Mouse (Mus musculus) E14TG2a.4 (cell line): ENCODE measurements around the gene Urb1.
A peak's percentile ranks its signal among the peaks of the same experiment; 100 is the strongest.

Experiments
- H3K27me3 ChIP-seq: 2 replicates; pipeline ENCODE4 v1.6.1; 2014; ENCODE audit warnings: low read length, control low read depth; ENCODE audit not compliant: insufficient read depth
- H3K36me3 ChIP-seq: 2 replicates; pipeline ENCODE4 v1.6.1; 2014; ENCODE audit warnings: low read length, control low read depth; ENCODE audit not compliant: insufficient read depth
- H3K4me1 ChIP-seq: replicated peaks from 2 replicates; pipeline ENCODE4 v1.6.1; 2014; ENCODE audit warnings: low read depth, low read length, control low read depth
- H3K4me3 ChIP-seq: replicated peaks from 2 replicates; pipeline ENCODE4 v1.5.1; 2014; ENCODE audit warnings: mild to moderate bottlenecking, low read length
- H3K9me3 ChIP-seq: 2 replicates; pipeline ENCODE4 v1.6.1; 2014; ENCODE audit warnings: low read length, control low read depth
- CTCF ChIP-seq: conservative IDR thresholded peaks from 2 replicates; pipeline ENCODE4 v1.5.1; 2014; ENCODE audit warnings: low read length
- NANOG ChIP-seq: IDR thresholded peaks from 2 replicates; pipeline ENCODE4 v1.6.1; 2014; ENCODE audit warnings: borderline replicate concordance, low read length, mixed read lengths
- POU5F1 ChIP-seq: IDR thresholded peaks from 2 replicates; pipeline ENCODE4 v1.6.1; 2014; ENCODE audit warnings: low read length, borderline replicate concordance

Gene Urb1

DNA sequence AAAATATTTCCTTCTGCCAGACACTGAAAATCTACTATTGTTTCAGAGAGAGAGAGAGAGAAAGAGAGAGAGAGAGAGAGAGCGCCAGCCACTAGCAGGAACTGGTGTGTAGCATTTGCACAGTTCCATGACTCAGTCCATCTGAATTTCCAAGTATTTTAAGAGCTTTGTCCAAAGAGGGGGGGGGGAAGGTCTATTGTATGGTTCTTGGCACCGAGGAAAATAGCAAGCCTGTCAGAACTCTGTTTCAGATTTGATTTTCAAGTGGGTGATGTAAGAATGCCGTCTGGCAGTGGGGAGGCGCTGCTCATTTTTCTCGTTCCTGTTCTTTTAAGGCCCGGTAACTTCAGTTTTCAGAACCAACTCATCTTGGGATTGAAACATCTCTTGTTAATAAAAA lies 34.8 kb upstream of the Urb1 start:
- H3K4me1 ChIP-seq, result peaks cover 18% of the 10 kb centered on the region
- no peak overlapping the region for H3K4me3 ChIP-seq
- no peaks in the 10 kb centered on the region for H3K9me3 ChIP-seq
- H3K36me3 ChIP-seq, result no peaks in the 10 kb centered on the region
- TF ChIP-seq NANOG, result no peak
- TF ChIP-seq CTCF, result no peak
- TF ChIP-seq POU5F1, result no peak
- H3K27me3 ChIP-seq, result peaks cover 52% of the 10 kb centered on the region

DNA sequence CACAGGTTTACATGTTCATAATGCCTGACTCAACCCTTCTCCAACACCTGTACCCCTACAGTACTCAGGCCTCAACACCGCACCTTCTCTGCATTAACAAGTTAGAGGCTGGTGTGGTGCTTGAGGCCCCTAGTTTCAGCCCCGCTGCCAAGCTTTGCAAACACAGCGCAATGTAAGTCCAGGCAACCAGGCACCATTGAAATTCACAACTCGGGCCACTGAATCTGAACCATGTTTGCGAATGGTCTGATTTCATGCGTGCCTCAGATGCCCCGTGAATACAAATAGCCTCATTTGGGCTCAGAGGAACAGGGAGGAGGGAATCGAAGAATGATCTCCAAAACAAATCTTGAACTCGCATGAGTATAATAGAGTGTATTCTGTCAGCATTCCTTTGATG lies 32.0 kb upstream of the Urb1 start:
- Histone ChIP-seq H3K4me3 (no peak overlapping the region), H3K27me3 (peaks cover 42% of the 10 kb centered on the region), H3K36me3 (no peaks in the 10 kb centered on the region), H3K9me3 (no peaks in the 10 kb centered on the region), H3K4me1 (no peaks in the 10 kb centered on the region)
- TF ChIP-seq POU5F1 (no peak), CTCF (no peak), NANOG (no peak)

DNA sequence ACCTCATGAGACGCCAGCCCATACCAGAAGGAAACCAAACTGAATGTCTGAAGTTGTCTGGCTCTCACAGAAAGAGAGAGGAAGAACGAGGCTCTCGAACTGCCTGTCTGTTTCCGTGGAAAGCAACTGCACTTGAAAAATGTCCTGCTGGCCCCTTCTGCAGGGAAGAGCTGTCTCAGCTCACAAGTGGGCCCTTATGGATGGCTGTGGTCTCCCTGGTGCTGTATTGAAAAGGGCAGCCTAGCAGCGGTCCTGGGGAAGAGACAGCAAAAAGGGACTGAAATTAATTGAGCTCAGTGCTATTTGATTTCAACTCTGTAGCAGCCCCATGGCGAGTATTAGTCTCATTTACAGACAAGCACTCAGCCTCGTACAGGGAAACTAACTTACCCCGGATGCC lies 27.2 kb upstream of the Urb1 start:
- H3K27me3 ChIP-seq, result peaks cover 52% of the 10 kb centered on the region
- H3K4me3 ChIP-seq, result no peak overlapping the region
- H3K36me3 ChIP-seq, result no peaks in the 10 kb centered on the region
- TF ChIP-seq CTCF (no peak), POU5F1 (no peak), NANOG (no peak)
- no peaks in the 10 kb centered on the region for H3K4me1 ChIP-seq
- no peaks in the 10 kb centered on the region for H3K9me3 ChIP-seq

DNA sequence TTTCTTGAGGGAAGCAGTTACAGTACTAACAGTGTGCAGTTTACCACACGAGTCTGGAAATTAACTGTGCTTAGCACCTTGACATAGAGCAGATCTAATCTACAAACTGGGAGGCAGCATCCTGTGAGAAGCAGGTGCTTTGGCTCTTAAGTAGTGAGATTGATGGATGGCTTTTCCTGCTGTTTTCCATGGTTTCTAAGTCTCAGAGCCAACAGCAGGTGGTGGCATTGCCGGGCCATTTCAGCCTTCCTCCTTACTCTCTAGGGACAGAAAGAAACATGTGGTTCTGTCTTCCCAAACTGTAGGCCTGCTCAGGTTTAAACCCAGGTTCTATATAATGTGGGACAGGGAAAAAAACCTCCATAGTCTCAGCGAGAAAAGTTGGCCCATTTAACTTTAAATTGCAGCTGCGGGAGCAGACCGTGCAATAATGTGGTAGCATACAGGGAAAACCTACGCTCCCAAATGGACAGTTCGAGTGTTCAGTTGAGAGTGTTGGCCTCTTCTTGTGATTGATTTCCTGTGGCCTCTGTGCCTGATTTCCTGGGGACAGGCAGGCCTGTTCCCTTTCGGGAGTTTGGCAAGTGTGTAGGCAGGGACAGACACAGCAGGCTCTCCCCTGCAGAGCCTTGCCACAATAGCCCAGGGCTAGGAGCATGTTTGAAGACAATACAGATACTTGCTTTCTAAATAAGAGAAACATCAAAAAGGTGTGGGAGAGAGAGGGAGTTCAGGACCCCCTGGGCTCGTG lies 23.0 kb upstream of the Urb1 start:
- Histone ChIP-seq H3K36me3 (no peaks in the 10 kb centered on the region), H3K4me3 (no peak overlapping the region), H3K4me1 (peaks cover 15% of the 10 kb centered on the region), H3K9me3 (no peaks in the 10 kb centered on the region), H3K27me3 (peaks cover 74% of the 10 kb centered on the region)
- TF ChIP-seq NANOG (no peak), CTCF (no peak), POU5F1 (no peak)

DNA sequence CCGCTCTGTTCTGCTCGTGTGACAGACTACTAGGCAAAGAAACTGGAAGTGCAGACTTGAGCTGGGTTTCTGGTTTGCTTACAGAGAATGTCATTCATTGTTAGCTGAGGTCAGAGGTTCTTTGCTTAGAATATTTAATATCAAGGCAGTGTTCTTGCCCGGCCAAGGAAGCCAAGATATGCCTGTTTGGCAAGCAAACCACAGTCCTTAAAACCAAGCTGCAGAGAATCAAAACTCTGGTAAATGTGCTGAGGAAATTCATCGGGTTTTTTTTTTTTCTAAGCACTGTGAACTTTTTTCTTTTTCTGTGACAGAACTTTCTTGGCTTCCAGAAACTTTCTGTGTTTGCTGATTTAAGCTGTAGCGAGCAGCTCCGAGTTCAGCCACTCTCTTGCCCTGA lies 22.3 kb upstream of the Urb1 start:
- Histone ChIP-seq H3K4me1 (peaks cover 15% of the 10 kb centered on the region), H3K4me3 (no peak overlapping the region), H3K36me3 (no peaks in the 10 kb centered on the region), H3K9me3 (no peaks in the 10 kb centered on the region), H3K27me3 (peaks cover 81% of the 10 kb centered on the region)
- TF ChIP-seq CTCF (no peak), NANOG (no peak), POU5F1 (no peak)

DNA sequence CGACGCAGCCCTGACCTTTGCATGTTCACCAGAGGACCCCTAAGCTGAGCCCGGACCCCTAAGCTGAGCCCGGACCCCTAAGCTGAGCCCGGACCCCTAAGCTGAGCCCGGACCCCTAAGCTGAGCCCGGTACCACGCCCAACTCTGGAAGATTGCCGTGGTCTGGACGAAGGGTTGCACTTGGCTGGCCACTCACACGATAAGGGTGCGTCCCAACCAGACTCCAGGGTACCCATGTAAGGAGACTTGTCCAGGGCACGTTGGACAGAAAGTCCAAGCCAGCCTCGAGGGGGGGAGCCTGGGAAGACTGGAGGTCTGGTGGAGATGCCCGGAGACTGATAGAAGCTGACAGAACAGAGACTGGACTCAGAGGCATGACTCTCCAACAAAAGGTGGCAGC lies 21.5 kb upstream of the Urb1 start:
- H3K36me3 ChIP-seq, result no peaks in the 10 kb centered on the region
- no peaks in the 10 kb centered on the region for H3K9me3 ChIP-seq
- TF ChIP-seq POU5F1 (no peak), CTCF (no peak), NANOG (no peak)
- peak overlapping the region; percentile 82; the same call in 1 of the 2 replicates for H3K4me3 ChIP-seq
- H3K4me1 ChIP-seq, result peaks cover 15% of the 10 kb centered on the region
- peaks cover 79% of the 10 kb centered on the region for H3K27me3 ChIP-seq

DNA sequence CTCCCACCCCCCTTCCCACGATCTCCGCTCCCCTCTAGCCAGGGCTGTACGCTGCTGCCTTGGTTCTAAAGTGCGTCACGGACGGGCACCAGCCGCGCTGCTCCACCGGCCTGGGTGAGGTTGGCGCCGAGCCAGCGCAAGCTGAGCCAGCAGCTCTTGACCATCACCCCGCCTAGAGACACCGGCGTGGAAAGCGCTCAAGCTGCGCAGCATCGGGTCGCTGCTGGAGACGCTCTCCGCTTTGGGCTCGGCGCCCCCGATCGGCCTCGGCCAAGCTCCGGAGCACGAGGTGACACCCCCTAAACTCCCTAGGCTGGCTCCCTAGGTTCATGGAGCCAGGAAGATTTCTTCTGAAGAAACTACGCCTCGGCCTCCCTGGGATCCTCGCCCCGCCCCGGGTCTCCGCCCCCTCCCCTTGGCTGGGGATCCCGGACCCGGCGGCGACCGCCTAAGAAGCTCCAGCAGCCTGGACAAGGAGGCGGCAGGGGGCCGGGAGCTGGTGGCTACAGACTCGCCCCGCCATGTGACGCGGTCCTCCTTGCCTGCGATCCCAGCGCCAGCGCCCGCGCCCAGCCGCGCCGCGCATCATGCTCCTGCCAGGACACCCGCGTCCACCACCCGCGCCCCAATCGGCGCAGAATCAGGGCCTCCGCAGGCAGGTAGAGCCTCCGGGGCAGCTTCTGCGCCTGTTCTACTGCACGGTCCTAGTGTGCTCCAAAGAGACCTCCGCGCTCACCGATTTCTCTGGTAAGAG lies 20.6 kb upstream of the Urb1 start:
- TF ChIP-seq CTCF, result no peak
- TF ChIP-seq POU5F1, result no peak
- TF ChIP-seq NANOG, result no peak
- Histone ChIP-seq H3K27me3 (peaks cover 79% of the 10 kb centered on the region), H3K36me3 (no peaks in the 10 kb centered on the region), H3K4me1 (peaks cover 15% of the 10 kb centered on the region), H3K4me3 (peak overlapping the region; percentile 82), H3K9me3 (no peaks in the 10 kb centered on the region)

DNA sequence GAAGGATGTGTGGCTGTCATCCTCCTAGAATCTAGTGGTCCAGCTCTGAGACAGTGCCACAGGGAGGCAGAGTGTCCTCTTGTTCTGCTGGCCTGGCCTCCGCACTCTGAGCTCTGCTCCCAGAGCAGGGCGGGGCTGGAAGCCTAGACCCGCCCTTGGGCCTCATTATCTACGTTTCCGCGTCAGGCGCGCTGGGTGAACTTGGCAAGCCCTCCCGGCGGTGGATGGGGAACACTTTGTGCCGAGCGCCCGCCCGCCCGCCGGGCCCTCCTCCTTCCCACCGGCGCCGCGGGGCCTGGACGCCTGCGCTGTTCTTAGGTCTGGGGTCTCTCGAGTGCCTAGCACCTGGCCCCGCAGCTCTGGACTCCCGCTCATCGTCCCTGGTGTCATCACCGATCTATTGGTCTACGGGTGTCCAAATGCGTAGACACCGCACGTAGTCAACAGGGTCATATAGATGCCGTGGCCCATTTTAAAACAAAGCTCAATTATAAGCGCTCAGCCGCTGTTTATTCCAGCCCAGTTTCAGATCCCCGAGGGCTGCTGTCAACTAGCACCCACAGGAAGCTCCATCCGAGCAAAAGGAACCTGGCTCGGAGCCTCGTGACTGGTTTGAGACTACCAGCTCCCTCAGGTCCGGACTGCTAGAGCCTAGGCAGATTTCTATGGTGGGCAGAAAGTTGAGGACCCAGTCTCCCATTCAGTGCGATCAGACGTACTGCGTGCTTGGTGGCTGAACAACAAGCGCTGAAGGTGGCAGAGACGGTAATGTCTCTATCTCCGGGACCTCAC lies 19.9 kb upstream of the Urb1 start:
- no peaks in the 10 kb centered on the region for H3K9me3 ChIP-seq
- peaks cover 15% of the 10 kb centered on the region for H3K4me1 ChIP-seq
- H3K4me3 ChIP-seq, result peak overlapping the region; percentile 82
- no peak for TF ChIP-seq POU5F1
- TF ChIP-seq NANOG, result no peak
- no peak for TF ChIP-seq CTCF
- no peaks in the 10 kb centered on the region for H3K36me3 ChIP-seq
- H3K27me3 ChIP-seq, result peaks cover 74% of the 10 kb centered on the region
